Mouse (Mus musculus) lung, postnatal 14 days (tissue): ENCODE data around the gene Ctcf.
A peak's percentile ranks its signal among the peaks of the same experiment; 100 is the strongest.
"Not testable (repeated sequence)": the region's sequence is repeated elsewhere in the genome, so short reads cannot be mapped to it uniquely, and the experiment has no call there.

Experiments used
- DNase-seq: peaks from one replicate; pipeline ENCODE4 v3.0.0; 2021

Gene Ctcf

GRCm38 (mm10) chr8:105636018-105636962 lies at the start of gene Ctcf:
Ctcf (plus strand) TSS chr8:105636568.
- peak; percentile 93 for DNase-seq

GRCm38 (mm10) chr8:105592431-105592830 lies 43.9 kb upstream of the Ctcf start:
- DNase-seq, result no peak

GRCm38 (mm10) chr8:105593859-105594258 lies 42.5 kb upstream of the Ctcf start:
- no peak for DNase-seq

- DNase-seq, result no peak
Measured at GRCm38 (mm10) chr8:105594451-105595242, 41.7 kb upstream of the Ctcf start.

DNA sequence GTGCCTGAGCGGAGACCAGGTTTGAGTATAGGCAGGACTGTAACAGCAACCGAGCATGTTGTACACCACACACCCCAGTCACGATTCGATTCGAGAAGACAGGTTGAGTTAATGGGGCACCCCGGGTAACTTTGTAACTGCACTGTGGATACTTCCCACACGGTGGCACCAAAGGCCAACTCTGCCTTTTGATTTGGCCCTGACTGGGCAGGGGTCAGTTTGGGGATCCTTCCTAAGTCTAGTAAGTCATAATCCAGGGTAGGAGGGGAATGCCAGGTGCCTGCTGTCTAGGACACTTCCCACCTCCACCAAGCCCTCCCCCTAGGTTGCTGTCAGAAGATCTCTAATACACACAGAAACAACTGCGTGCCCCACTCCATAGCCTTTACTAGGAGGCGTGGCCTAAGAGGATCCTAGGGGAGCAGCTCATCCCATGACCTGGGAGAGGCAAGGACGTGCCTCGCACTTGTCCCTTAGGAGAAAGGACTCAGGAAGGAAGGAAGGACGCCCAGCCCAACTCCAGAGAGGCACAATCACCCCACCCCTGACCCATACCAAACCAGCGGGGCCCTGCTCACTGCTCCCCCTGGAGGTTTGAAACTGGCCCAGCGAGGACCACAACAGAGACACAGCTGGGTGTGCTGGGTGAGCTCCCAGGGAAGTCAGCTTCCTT lies 39.9 kb upstream of the Ctcf start:
- peak; percentile 86 for DNase-seq

- DNase-seq, result no peak
Measured at GRCm38 (mm10) chr8:105598777-105599176, 37.6 kb upstream of the Ctcf start.

- DNase-seq, result no peak
Measured at GRCm38 (mm10) chr8:105601301-105601700, 35.1 kb upstream of the Ctcf start.

GRCm38 (mm10) chr8:105602540-105602939 lies 33.8 kb upstream of the Ctcf start:
- DNase-seq, result not testable (repeated sequence)

DNA sequence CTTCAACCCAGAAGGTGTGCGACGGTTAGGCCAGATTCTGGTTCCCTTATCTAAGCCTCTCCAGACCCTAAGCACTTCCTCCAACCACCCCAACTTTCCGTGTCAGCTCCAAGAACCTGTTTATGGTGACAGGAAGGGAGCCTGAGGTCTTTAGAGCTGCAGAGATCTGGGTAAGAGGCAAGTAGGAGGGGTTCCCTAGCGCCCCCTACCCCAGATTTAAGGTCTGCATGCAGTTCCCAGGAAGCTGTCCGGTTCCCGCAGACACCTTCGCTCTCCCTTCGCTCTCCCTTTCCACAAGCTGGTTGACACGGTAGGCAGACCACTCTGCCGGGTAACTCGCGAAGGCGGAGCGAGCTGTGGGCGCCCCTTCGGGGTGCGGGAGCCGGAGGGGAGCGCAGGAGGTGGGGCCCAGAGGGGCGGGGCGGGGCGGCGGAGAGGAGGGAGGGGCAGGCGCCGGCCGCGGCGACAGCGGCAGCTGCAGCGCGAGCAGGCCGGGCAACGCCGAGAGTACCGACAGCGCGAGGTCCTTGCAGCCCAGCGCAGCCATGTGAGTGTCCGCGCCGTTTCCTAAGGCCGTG lies 31.5 kb upstream of the Ctcf start, which contains the start of gene Ripor1:
Gene Ripor1 (plus strand): TSS at position 452 of the 578 bp plus-strand sequence.
- peak; percentile 84 for DNase-seq

DNA sequence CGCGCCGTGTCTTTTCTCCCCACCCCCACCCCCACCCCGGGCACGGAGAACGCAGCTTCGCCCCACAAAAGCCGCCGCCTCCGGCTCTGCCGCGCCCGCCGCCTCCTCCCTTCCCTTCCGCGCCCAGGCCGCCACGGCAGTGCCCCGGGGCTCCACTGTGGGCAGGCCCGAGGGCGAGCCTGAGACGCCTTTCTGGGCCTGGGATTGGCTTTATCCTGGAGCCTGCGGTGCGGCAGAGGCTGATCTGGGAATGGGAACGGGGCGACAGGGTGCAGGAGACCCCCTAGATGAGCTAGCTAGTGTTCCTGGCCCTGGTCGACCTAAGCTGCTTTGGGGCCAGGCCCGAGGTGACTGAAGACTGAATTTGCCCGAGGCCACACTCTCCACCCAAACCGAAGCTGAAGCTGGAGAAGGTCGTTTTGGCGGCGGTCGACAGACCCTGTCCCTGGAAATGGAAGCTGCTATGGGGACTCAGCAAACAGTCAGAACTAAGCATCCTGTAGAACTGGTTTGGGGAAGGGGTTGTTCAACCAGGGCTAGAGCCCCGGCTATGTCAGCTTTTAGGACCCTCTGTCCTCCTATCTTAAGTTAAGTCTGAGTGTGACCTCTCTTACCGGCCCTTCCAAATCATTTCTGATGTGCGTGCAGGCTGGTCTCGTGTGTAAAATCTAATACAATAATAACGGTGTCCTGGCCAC lies 30.7 kb upstream of the Ctcf start:
- DNase-seq, result peak; percentile 54

- DNase-seq, result peak; percentile 88
Measured at GRCm38 (mm10) chr8:105606189-105607023, 30.0 kb upstream of the Ctcf start.

DNA sequence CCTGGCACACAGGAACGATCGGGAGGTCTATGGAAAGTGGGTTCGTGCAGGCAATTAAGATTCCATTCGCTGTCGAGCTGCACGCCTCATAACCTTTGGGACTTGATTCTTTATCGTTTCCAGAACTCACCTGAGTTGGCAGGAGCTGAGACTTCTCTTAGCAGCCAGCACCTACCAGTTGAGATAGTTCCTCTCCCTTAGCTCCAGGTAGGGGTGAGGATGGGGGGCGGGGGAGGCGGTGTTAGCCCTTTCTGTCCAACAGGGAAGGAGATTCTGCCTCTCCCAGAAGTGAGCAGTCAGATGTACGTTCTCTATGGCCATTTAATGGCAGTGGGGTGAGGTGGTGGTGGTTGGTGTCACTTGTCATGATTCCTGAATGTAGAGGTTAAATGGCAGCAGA lies 29.3 kb upstream of the Ctcf start:
- no peak for DNase-seq

DNA sequence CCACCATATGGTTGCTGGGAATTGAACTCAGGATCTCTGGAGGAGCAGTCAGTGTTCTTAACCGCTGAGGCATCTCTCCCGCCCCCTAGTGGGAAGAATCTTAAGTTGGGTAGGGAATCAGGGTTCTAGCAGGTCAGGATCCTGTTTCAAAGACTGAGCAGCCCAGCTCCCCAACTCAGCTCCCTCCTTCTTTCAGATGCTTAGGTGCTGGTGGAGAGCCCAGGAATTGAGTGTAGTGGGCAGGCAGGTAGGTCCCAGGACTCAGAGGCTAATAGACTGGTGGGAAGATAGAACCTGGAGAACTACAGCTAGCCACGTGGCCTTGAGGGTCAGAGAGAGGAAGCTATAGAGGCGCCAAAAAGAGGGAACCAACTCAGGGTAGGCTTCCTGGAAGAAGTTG lies 28.7 kb upstream of the Ctcf start:
- DNase-seq, result peak; percentile 64

GRCm38 (mm10) chr8:105609355-105609754 lies 27.0 kb upstream of the Ctcf start:
- no peak for DNase-seq

- DNase-seq, result no peak
Measured at GRCm38 (mm10) chr8:105609771-105610170, 26.6 kb upstream of the Ctcf start.

- DNase-seq, result no peak
Measured at GRCm38 (mm10) chr8:105611836-105612235, 24.5 kb upstream of the Ctcf start.

DNA sequence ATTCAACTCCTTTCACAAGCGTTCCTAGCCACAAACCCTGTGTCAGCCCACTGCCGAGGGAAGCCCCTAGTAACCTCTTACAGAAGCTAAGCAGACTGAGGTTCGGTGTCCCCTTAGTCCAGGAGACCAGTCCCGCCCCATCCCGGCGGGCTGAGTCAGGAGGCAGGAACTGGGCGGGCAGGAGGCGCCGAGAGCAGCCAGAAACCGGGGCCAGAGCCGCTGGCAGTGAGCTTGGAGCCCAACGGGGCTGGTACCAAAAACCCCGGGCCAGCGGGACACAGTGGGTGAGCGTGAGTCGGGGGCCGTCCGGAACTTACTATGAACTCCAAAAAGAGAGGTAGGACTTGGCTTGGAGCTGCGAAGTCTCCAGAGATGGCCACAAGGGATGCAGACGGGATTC lies 23.3 kb upstream of the Ctcf start:
- DNase-seq, result peak; percentile 71

DNA sequence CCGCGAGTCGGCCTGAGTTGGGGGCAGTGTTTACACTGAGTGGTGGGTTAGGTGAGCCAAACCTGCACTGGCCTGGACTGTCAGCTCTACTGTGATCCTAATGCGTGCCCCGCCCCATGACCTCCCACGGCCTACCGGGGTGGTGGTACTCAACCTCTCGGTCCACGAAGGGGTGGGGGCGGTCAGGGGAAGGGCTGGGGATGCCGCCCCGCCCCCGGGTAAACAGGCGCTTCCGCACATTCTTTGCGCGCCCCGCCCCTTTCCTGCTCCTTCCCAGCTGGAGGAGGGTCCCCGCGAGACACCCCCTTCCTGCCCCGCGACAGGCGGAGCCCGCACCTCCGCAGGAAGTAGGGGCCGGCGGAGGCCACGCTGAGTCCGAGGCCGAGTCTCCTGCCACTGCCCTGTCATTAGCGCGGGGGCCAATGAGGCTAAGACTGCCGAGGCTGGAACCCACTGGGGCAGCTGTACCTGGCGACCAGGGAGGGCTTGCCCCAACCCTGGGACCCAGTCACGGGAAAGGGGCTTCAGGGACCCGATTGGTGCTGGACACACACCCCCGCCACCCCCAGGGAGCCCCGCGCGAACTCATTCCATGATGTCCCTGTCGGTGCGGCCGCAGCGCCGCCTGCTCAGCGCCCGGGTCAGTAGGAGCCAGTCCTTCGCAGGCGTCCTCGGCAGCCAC lies 22.4 kb upstream of the Ctcf start:
- DNase-seq, result peak; percentile 91

DNA sequence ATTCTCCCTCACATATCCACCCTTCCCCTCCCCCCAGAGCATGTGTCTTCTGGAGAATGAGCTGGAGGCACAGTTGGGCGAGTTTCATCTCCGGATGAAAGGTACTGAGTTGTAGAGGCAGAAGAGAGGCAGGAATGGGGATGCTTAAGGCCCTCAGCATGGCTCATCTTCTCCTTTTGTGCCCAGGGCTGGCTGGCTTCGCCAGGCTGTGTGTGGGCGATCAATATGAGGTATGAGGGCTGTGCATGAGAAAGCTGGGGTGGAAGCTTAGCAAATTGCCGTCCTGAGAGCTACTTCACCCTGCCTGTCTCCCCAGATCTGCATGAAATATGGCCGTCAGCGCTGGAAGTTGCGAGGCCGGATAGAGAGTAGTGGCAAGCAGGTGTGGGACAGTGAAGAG lies 20.4 kb upstream of the Ctcf start:
- DNase-seq, result no peak

DNA sequence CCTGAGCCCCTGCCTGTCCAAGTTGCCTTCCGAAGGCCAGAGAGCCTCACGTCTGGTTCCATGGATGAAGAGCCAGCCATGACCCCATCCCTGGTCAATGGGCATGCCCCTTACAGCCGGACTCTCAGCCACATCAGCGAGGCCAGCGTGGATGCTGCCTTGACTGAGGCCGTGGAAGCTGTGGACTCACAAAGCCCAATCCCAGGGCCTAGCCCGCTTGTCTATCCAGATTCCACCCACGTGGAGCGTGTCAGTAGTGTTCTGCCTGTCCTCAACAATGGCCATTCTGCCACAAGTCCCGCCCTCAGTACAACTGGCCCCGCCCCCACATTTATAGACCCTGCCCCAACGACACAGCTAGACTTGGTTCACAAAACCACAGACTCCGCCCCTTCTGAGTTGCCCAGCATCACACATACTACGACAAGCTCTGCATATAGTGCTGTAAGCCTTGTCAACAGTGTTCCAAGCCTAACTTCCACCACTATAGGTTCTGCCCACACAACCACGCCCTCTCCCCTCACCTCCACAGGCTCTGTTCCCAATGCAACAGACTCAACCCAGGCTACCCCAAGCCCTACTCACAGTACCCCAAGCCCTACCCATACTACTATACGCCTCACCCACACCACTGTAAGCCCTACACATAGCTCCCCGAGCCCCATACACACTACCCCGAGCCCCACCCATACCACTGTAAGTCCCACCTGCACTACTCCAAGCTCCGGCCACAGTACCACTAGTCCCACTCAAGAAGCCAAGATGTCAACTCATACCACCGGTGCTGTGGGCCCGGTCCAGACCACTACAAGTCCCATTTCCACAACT lies 18.7 kb upstream of the Ctcf start:
- DNase-seq, result no peak
